Mouse (Mus musculus) midbrain, embryonic 11.5 days (tissue): ENCODE measurements around the gene Slfn14. TPM values are rescaled to one million over a fixed set of nuclear protein-coding genes. Genes with fewer than 3 reads are reported as not detected.
"Not testable (repeated sequence)": the region's sequence is repeated elsewhere in the genome, so short reads cannot be mapped to it uniquely, and the experiment has no call there.

Experiments
- ATAC-seq: fragments of 200-750 bp; cut with Nextera tagmentation; 2 replicates; pipeline ENCODE4 v1.8.0; 2017; ENCODE audit warnings: moderate TSS enrichment, moderate library complexity; ENCODE audit not compliant: low FRiP score
- DNase-seq: peaks from one replicate; pipeline ENCODE4 v3.0.0; 2015; ENCODE audit warnings: low spot score; ENCODE audit errors: missing footprints
- H3K27ac ChIP-seq: fragments of 300-500 bp; sonication (generic); 2 replicates; pipeline ENCODE4 v1.5.1; 2014; ENCODE audit warnings: low read depth, low read length
- H3K27me3 ChIP-seq: fragments of 300-500 bp; sonication (generic); 2 replicates; pipeline ENCODE4 v1.6.1; 2014; ENCODE audit warnings: mild to moderate bottlenecking, low read length, moderate library complexity, mixed read lengths; ENCODE audit not compliant: control insufficient read depth, insufficient read depth
- H3K36me3 ChIP-seq: fragments of 300-500 bp; sonication (generic); 2 replicates; pipeline ENCODE4 v1.6.1; 2014; ENCODE audit warnings: mild to moderate bottlenecking, low read length, moderate library complexity, mixed read lengths; ENCODE audit not compliant: control insufficient read depth, insufficient read depth
- H3K4me1 ChIP-seq: fragments of 300-500 bp; sonication (generic); 2 replicates; pipeline ENCODE4 v1.6.1; 2014; ENCODE audit warnings: low read length; ENCODE audit not compliant: control insufficient read depth, insufficient read depth
- H3K4me2 ChIP-seq: fragments of 300-500 bp; sonication (generic); 2 replicates; pipeline ENCODE4 v1.6.1; 2014; ENCODE audit warnings: mild to moderate bottlenecking, moderate library complexity
- H3K4me3 ChIP-seq: fragments of 300-500 bp; sonication (generic); 2 replicates; pipeline ENCODE4 v1.5.1; 2014; ENCODE audit warnings: low read depth, low read length
- H3K9ac ChIP-seq: fragments of 300-500 bp; sonication (generic); 2 replicates; pipeline ENCODE4 v1.6.1; 2014; ENCODE audit warnings: low read length
- H3K9me3 ChIP-seq: fragments of 300-500 bp; sonication (generic); 2 replicates; pipeline ENCODE4 v1.6.1; 2016; ENCODE audit warnings: low read length; ENCODE audit not compliant: control insufficient read depth
- WGBS: fragments of 180-500 bp; shearing (Covaris S2); extraction: QIAGEN DNeasy Blood & Tissue Kit; methylation state at CpG from one replicate; pipeline ENCODE4 v1.1.7; 2014; 5-methylcytosine and 5-hydroxymethylcytosine counted together
- polyA plus RNA-seq: library from polyadenylated mRNA; unstranded; fragments of >200 nt; fragmentation: Nextera tagmentation; extraction: Ambion mirVana; gene quantifications from 2 replicates; pipeline ENCODE4 v1.2.1, GENCODE M21; 2014

Gene Slfn14
- polyA plus RNA-seq, 1 experiment from 2014 or later: 0.79 TPM

- no peak overlapping the region for H3K4me2 ChIP-seq
- DNase-seq (peak; percentile 93), ATAC-seq (peak; percentile 25; the same call in 1 of the 2 replicates)
- H3K36me3 ChIP-seq: no peaks in the 10 kb centered on the region
- no peaks in the 10 kb centered on the region for H3K9me3 ChIP-seq
- no peaks in the 10 kb centered on the region for H3K27me3 ChIP-seq
- WGBS: 27% methylated on average over 2 of the region's 2 CpGs
- no peak overlapping the region for H3K9ac ChIP-seq
- no peak overlapping the region for H3K4me3 ChIP-seq
- H3K4me1 ChIP-seq: 0 out of 2 replicates have a peak, but pooled peaks cover 3% of the 10 kb centered on the region
- H3K27ac ChIP-seq: no peak overlapping the region
Measured at GRCm38 (mm10) chr11:83271951-83272843, 14.3 kb downstream of the Slfn14 start.

DNA sequence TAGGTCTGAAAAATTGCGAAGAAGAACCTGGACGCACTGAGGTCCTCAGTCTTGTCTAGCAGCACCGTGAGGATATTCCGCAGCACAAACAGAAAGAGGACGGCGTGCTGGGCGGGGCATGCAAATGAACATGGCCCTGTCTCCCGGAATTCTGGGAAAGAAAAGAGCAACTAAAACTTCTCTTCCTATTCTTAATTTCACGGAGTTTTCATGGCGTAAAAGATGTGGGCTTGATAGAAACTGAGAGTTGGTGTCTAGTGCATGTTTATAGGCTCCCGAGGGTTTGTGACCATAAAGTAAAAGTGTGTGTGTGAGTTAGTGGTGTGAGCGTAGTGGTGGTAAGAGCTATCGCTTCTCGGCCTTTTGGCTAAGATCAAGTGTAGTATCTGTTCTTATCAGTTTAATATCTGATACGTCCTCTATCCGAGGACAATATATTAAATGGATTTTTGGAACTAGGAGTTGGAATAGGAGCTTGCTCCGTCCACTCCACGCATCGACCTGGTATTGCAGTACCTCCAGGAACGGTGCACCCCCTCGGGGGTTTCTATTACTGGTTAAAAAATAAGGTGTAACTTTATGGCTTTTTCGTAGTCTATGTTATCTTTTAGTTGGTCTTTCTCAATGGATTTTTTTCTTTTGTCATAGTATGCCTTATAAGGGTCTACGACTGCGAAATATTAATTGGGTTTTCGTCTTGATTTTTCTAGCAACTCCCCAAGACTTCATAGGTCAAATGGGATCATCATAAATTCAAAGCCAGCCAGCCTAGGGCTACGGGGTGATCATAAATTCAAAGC lies 15.2 kb downstream of the Slfn14 start:
- H3K4me3 ChIP-seq: peak overlapping the region; percentile 34
- H3K9ac ChIP-seq: peak overlapping the region; percentile 46
- peak overlapping the region; percentile 57 for H3K4me2 ChIP-seq
- ATAC-seq: peak; percentile 86
- no peaks in the 10 kb centered on the region for H3K9me3 ChIP-seq
- H3K27ac ChIP-seq: peak overlapping the region; percentile 62
- under 1% methylated on average over 26 of the region's 26 CpGs for WGBS
- no peaks in the 10 kb centered on the region for H3K36me3 ChIP-seq
- H3K4me1 ChIP-seq: 0 out of 2 replicates have a peak, but pooled peaks cover 3% of the 10 kb centered on the region
- H3K27me3 ChIP-seq: no peaks in the 10 kb centered on the region
- DNase-seq: peak; percentile 96

GRCm38 (mm10) chr11:83270842-83271150 lies 15.7 kb downstream of the Slfn14 start:
- Histone ChIP-seq H3K4me3 (peak overlapping the region; percentile 34), H3K4me2 (peak overlapping the region; percentile 57), H3K36me3 (no peaks in the 10 kb centered on the region), H3K4me1 (0 out of 2 replicates have a peak, but pooled peaks cover 3% of the 10 kb centered on the region), H3K27me3 (no peaks in the 10 kb centered on the region), H3K9me3 (no peaks in the 10 kb centered on the region), H3K27ac (no peak overlapping the region), H3K9ac (peak overlapping the region; percentile 46)
- DNase-seq (no peak), ATAC-seq (peak; percentile 74)
- 4% methylated on average over 6 of the region's 6 CpGs for WGBS

DNA sequence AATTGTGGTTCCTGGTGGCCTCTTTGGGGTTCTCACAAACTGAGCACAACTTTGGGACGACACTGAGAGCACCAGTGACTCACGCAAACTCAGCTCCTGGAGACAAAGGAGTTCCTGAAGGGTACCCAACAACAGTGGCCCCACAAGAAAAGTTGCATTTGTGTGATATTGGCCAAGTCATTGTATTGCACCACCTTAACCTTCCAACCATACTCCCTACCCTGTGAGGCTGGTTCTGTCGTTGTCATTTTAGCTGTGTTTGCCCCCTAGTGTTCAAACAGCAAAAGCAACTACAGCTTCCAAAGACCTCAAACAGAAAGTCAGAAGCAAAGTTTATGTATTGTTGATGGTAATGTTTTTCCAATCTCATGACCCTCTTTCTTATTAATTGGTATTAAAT lies 23.4 kb downstream of the Slfn14 start:
- H3K4me2 ChIP-seq: no peak overlapping the region
- H3K9me3 ChIP-seq: no peaks in the 10 kb centered on the region
- H3K36me3 ChIP-seq: no peaks in the 10 kb centered on the region
- no peak for DNase-seq
- WGBS: 65% methylated on average over 3 of the region's 3 CpGs
- no peaks in the 10 kb centered on the region for H3K27me3 ChIP-seq
- H3K27ac ChIP-seq: no peak overlapping the region
- H3K4me1 ChIP-seq: no peaks in the 10 kb centered on the region
- no peak overlapping the region for H3K9ac ChIP-seq
- H3K4me3 ChIP-seq: no peak overlapping the region
- ATAC-seq: no peak

DNA sequence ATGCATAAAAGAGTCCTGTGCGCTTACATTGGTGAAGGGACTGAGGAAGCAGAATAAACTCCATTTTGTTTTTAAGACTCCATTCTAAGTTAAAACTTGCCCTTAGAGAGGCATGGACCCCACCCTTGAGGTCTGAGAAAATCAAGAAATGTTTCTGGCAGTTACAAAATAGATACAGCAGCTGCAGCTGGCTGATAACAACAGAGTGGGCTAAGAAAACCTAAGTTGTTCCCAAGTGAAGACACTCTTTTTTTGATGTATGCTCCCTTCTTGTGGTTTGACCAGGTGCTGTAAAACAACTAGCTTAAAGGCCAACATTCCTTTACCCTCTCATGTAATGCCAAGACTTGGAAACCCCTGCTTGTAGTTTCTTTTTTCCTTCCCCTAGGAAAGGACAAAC lies 23.9 kb downstream of the Slfn14 start:
- ATAC-seq (no peak), DNase-seq (no peak)
- no peaks in the 10 kb centered on the region for H3K36me3 ChIP-seq
- no peaks in the 10 kb centered on the region for H3K9me3 ChIP-seq
- no peak overlapping the region for H3K27ac ChIP-seq
- WGBS: 88% methylated on average over 1 of the region's 1 CpGs
- no peak overlapping the region for H3K4me3 ChIP-seq
- no peak overlapping the region for H3K9ac ChIP-seq
- H3K27me3 ChIP-seq: no peaks in the 10 kb centered on the region
- H3K4me1 ChIP-seq: no peaks in the 10 kb centered on the region
- no peak overlapping the region for H3K4me2 ChIP-seq

GRCm38 (mm10) chr11:83257211-83257610 lies 29.3 kb downstream of the Slfn14 start:
- H3K27ac ChIP-seq, DNase-seq, H3K4me1 ChIP-seq, H3K9ac ChIP-seq, H3K27me3 ChIP-seq, ATAC-seq, H3K9me3 ChIP-seq, H3K4me2 ChIP-seq, H3K36me3 ChIP-seq, H3K4me3 ChIP-seq: not testable (repeated sequence)
- 69% methylated on average over 5 of the region's 5 CpGs for WGBS

- Histone ChIP-seq H3K4me3 (no peak overlapping the region), H3K27me3 (no peaks in the 10 kb centered on the region), H3K9ac (no peak overlapping the region), H3K27ac (no peak overlapping the region), H3K4me2 (no peak overlapping the region), H3K9me3 (no peaks in the 10 kb centered on the region), H3K4me1 (no peaks in the 10 kb centered on the region), H3K36me3 (no peaks in the 10 kb centered on the region)
- ATAC-seq (no peak), DNase-seq (no peak)
- 14% methylated on average over 2 of the region's 2 CpGs for WGBS
Measured at GRCm38 (mm10) chr11:83239811-83240210, 46.7 kb downstream of the Slfn14 start.

DNA sequence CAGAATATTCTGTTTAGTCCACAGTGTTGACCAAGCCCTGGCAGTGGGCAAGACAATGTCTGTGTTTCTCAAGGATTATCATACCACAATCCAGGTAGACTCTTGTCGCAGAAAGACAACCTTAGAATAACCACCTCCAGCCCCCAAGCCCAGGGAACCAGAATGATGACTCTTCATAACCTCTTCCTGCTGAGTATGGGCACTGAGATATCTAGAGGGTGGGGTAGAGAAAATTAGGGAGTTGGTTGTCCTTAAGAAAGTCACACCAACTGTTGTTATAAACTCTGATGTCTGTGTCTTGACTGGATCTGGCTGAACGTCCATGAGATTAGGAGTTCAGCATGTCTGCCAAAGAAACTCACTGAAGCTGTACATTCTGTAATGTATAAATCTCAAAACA lies 48.1 kb downstream of the Slfn14 start:
- Histone ChIP-seq H3K9ac (no peak overlapping the region), H3K4me1 (no peaks in the 10 kb centered on the region), H3K9me3 (no peaks in the 10 kb centered on the region), H3K27ac (no peak overlapping the region), H3K36me3 (no peaks in the 10 kb centered on the region), H3K4me2 (no peak overlapping the region), H3K4me3 (no peak overlapping the region), H3K27me3 (no peaks in the 10 kb centered on the region)
- 86% methylated on average over 2 of the region's 2 CpGs for WGBS
- DNase-seq (no peak), ATAC-seq (no peak)

DNA sequence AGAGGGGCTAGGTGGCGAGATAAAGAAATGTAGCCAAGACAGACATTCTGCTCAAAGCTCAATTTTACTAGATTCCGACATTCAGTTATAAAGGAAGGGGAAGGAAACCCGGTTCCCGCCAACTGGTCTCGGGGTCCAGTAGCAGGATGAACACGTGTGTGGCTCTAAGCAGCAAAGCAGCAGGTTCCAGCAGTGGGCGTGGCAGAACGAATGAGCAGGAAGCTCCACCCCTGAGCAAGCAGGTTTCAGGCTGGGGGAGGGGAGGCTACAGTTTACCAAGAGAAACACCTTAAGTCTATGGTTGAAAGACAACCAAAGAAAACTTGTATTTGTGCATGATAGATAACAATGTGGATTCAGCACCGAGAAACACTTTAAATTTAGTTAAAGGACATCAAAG lies 49.1 kb downstream of the Slfn14 start:
- not testable (repeated sequence) for ATAC-seq, DNase-seq
- WGBS: 84% methylated on average over 9 of the region's 9 CpGs

More for the DNA sequence above, 49.1 kb downstream of the Slfn14 start:
- H3K9me3 ChIP-seq, H3K9ac ChIP-seq, H3K27me3 ChIP-seq, H3K4me1 ChIP-seq, H3K27ac ChIP-seq, H3K36me3 ChIP-seq, H3K4me2 ChIP-seq, H3K4me3 ChIP-seq: not testable (repeated sequence)
